Mouse (Mus musculus): ENCODE results near the gene Ppp5c. TPM values are rescaled to one million over a fixed set of nuclear protein-coding genes. Genes with fewer than 3 reads are reported as not detected.

Gene Ppp5c
- polyA plus RNA-seq (2012; rRNA removed; ENCODE audit: low replicate concordance): 180 and 181 TPM in 2 replicates

GRCm38 (mm10) chr7:17027588-17028343 lies at the start of gene Ppp5c:
Ppp5c (minus strand) TSS chr7:17027924.

GRCm38 (mm10) chr7:17073904-17074615 lies 46.3 kb upstream of the Ppp5c start, which contains the start of gene Psg16:
Psg16 (plus strand) TSS chr7:17074040.

GRCm38 (mm10) chr7:17062389-17062788 lies 34.7 kb upstream of the Ppp5c start, which contains the start of gene Hif3a:
Hif3a (minus strand) TSS chr7:17062427.

GRCm38 (mm10) chr7:16992451-16992807 lies 35.3 kb downstream of the Ppp5c start, which contains the start of gene Ccdc8:
Ccdc8 (plus strand) TSS chr7:16992708.

GRCm38 (mm10) chr7:16982859-16983568 lies 44.7 kb downstream of the Ppp5c start, which contains the start of gene Gm42372:
Gm42372 (plus strand) TSS chr7:16983086.

GRCm38 (mm10) chr7:16959539-16960187 lies 68.1 kb downstream of the Ppp5c start, which contains the start of gene Pnmal1:
Pnmal1 (plus strand) TSS chr7:16959679.

Other genes with a start within 250 kb of the Ppp5c start
- gene Slc1a5, start 246.6 kb downstream of the Ppp5c start, polyA plus RNA-seq (2012; rRNA removed; ENCODE audit: low replicate concordance): 809 and 1,134 TPM in 2 replicates
- gene Strn4, start 212.0 kb downstream of the Ppp5c start, polyA plus RNA-seq (2012; rRNA removed; ENCODE audit: low replicate concordance): 141 and 162 TPM in 2 replicates
- gene Fkrp, start 211.2 kb downstream of the Ppp5c start, polyA plus RNA-seq (2012; rRNA removed; ENCODE audit: low replicate concordance): 33.1 and 43.1 TPM in 2 replicates
- gene Prkd2, start 185.0 kb downstream of the Ppp5c start, polyA plus RNA-seq (2012; rRNA removed; ENCODE audit: low replicate concordance): 82.5 and 189 TPM in 2 replicates
- 7.8 and 31.1 TPM in 2 replicates for gene Dact3, start 152.6 kb downstream of the Ppp5c start, polyA plus RNA-seq (2012; rRNA removed; ENCODE audit: low replicate concordance)
- gene Gng8, start 136.1 kb downstream of the Ppp5c start, polyA plus RNA-seq (2012; rRNA removed; ENCODE audit: low replicate concordance): 2.8 and 5.1 TPM in 2 replicates
- gene Ptgir, start 121.4 kb downstream of the Ppp5c start, polyA plus RNA-seq (2012; rRNA removed; ENCODE audit: low replicate concordance): 13.2 and 18.8 TPM in 2 replicates
- 244 and 340 TPM in 2 replicates for gene Calm3, start 103.8 kb downstream of the Ppp5c start, polyA plus RNA-seq (2012; rRNA removed; ENCODE audit: low replicate concordance)
- gene Pnmal2, start 83.2 kb downstream of the Ppp5c start, polyA plus RNA-seq (2012; rRNA removed; ENCODE audit: low replicate concordance): 1.1 and 1.2 TPM in 2 replicates
- gene Pnmal1, start 68.2 kb downstream of the Ppp5c start, polyA plus RNA-seq (2012; rRNA removed; ENCODE audit: low replicate concordance): not detected in 2 replicates
- gene Gm42372, start 44.8 kb downstream of the Ppp5c start, polyA plus RNA-seq (2012; rRNA removed; ENCODE audit: low replicate concordance): 0.14 and 0.25 TPM in 2 replicates
- gene Ccdc8, start 35.2 kb downstream of the Ppp5c start, polyA plus RNA-seq (2012; rRNA removed; ENCODE audit: low replicate concordance): 2.2 TPM in 2 replicates
- gene Hif3a, start 34.5 kb upstream of the Ppp5c start, polyA plus RNA-seq (2012; rRNA removed; ENCODE audit: low replicate concordance): 0.55 and 0.66 TPM in 2 replicates
- gene Psg16, start 46.1 kb upstream of the Ppp5c start, polyA plus RNA-seq (2012; rRNA removed; ENCODE audit: low replicate concordance): not detected in 2 replicates
- gene Ceacam3, start 122.4 kb upstream of the Ppp5c start, polyA plus RNA-seq (2012; rRNA removed; ENCODE audit: low replicate concordance): not detected in 2 replicates
- not detected in 2 replicates for gene Psg29, start 175.6 kb upstream of the Ppp5c start, polyA plus RNA-seq (2012; rRNA removed; ENCODE audit: low replicate concordance)

Measured in mammary gland, adult 2 months (tissue).